9 mouse cellular contexts compared by ENCODE assay signal in the genomic region with DNA sequence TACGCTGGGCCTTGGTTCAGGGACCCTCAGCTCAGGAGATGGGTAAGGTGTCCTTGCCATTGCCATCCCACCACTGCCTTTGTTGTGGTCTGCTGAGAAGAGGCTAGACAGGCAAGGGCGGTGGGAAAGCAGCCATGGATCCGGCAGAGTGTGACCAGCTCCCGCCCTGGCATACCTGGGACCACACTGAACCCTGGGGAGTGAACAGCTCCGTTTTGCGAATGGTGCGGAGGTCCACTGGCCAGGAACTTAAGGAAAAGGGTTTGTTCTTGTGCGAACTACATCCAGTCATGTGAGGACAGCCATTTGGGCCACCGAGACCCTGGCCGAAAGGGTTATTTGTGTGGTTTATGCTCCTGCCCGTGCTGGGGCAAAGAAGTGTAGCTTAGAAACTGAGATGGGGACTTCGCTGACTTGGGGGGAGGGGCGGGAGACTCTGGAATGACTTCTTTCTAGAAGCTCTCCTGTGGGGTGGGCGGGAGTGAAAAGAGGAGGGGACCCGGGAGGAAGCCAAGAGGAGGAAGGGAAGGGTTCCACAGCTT.
A peak's percentile ranks its signal among the peaks of the same experiment; 100 is the strongest.
DNase-seq lines count a peak whose midpoint lies in the region; ATAC-seq lines count a peak whose summit lies in the region.
"Had no signal": no experiment of that assay in that cellular context is flagged by ENCODE, and none has a peak within 500 bp of the region (broad histone marks: within the 10 kb centered on the region; RNA-seq: fewer than 3 reads in every experiment).

No protein-coding gene starts in this region.

- no peaks in the 10 kb centered on the region for H3K9me3 ChIP-seq in heart, embryonic 15.5 days (replicated peaks)
- no peaks in the 10 kb centered on the region for H3K9me3 ChIP-seq in hindbrain, embryonic 11.5 days (ENCODE audit: control insufficient read depth, low read length)
- no peaks in the 10 kb centered on the region for H3K9me3 ChIP-seq in midbrain, embryonic 14.5 days (ENCODE audit: control insufficient read depth, low read length)

- H3K27ac ChIP-seq in heart, embryonic 15.5 days = no peak overlapping the region
- H3K27ac ChIP-seq in hindbrain, embryonic 11.5 days (ENCODE audit: low read depth, low read length) = peak overlapping the region; percentile 76
- peak overlapping the region; percentile 92 for H3K27ac ChIP-seq in midbrain, embryonic 14.5 days (replicated peaks; ENCODE audit: low read depth, low read length)

- peak overlapping the region; percentile 40 for H3K4me3 ChIP-seq in heart, embryonic 15.5 days
- peak overlapping the region; percentile 21 for H3K4me3 ChIP-seq in hindbrain, embryonic 11.5 days (ENCODE audit: low read depth, low read length)
- peak overlapping the region; percentile 86 for H3K4me3 ChIP-seq in midbrain, embryonic 14.5 days (replicated peaks; ENCODE audit: low read depth, low read length)

- peaks cover 14% of the 10 kb centered on the region for H3K4me1 ChIP-seq in heart, embryonic 15.5 days (replicated peaks)
- H3K4me1 ChIP-seq in hindbrain, embryonic 11.5 days (replicated peaks; ENCODE audit: control insufficient read depth, insufficient read depth, low read length) = peaks cover 27% of the 10 kb centered on the region
- peaks cover 73% of the 10 kb centered on the region for H3K4me1 ChIP-seq in midbrain, embryonic 14.5 days (ENCODE audit: control insufficient read depth, insufficient read depth, low read length)

- H3K27me3 ChIP-seq in heart, embryonic 15.5 days = peaks cover 85% of the 10 kb centered on the region
- no peaks in the 10 kb centered on the region; the same call in 1 of the 2 replicates for H3K27me3 ChIP-seq in hindbrain, embryonic 11.5 days (ENCODE audit: control insufficient read depth, insufficient read depth, low read length)
- H3K27me3 ChIP-seq in midbrain, embryonic 14.5 days (ENCODE audit: control insufficient read depth, insufficient read depth, low read length) = no peaks in the 10 kb centered on the region

- no peak overlapping the region for H3K9ac ChIP-seq in heart, embryonic 15.5 days
- peak overlapping the region; percentile 3 for H3K9ac ChIP-seq in hindbrain, embryonic 11.5 days (ENCODE audit: low read depth, low read length)
- H3K9ac ChIP-seq in midbrain, embryonic 14.5 days (replicated peaks; ENCODE audit: low read length) = peak overlapping the region; percentile 98

- no peak for ATAC-seq in heart, embryonic 15.5 days (replicated peaks; ENCODE audit: insufficient number of reproducible peaks, insufficient read depth, low FRiP score, low read depth)
- 0 out of 2 replicates have a peak, but pooled peaks have one; percentile 5 for ATAC-seq in hindbrain, embryonic 11.5 days (ENCODE audit: low FRiP score)
- ATAC-seq in midbrain, embryonic 14.5 days (ENCODE audit: low FRiP score, low TSS enrichment) = no peak

- no peaks in the 10 kb centered on the region for H3K36me3 ChIP-seq in heart, embryonic 15.5 days
- H3K36me3 ChIP-seq in hindbrain, embryonic 11.5 days (ENCODE audit: control insufficient read depth, insufficient read depth, low read length) = no peaks in the 10 kb centered on the region
- H3K36me3 ChIP-seq in midbrain, embryonic 14.5 days (ENCODE audit: control insufficient read depth, insufficient read depth, low read length) = peaks cover 31% of the 10 kb centered on the region

- DNase-seq in heart, adult 8-10 months (ENCODE audit: low spot score) = no peak
- DNase-seq in ZHBTc4 (ENCODE audit: low read depth, low spot score) (peak; percentile 17), adipocyte (ENCODE audit: low spot score) (no peak)
- no peak for DNase-seq in hindbrain, embryonic 11.5 days (ENCODE audit: low spot score)
- no peak for DNase-seq in midbrain, embryonic 14.5 days
- no peak for DNase-seq in ovary, adult 18-20 months (ENCODE audit: low spot score)
- no peak for DNase-seq in natural killer cell, adult 2 months (ENCODE audit: low spot score in 2 of 2)
- DNase-seq: thymus, adult 18-20 months had no signal

- H3K4me2 ChIP-seq in heart, embryonic 15.5 days = peak overlapping the region; percentile 62
- peak overlapping the region; percentile 51 for H3K4me2 ChIP-seq in hindbrain, embryonic 11.5 days (replicated peaks; ENCODE audit: low read depth, low read length)
- peak overlapping the region; percentile 70 for H3K4me2 ChIP-seq in midbrain, embryonic 14.5 days (ENCODE audit: low read length)

- WGBS in heart, embryonic 15.5 days = 7% methylated on average over 15 of the region's 15 CpGs
- 9% methylated on average over 13 of the region's 15 CpGs for WGBS in hindbrain, embryonic 11.5 days
- WGBS in midbrain, embryonic 14.5 days = 6% methylated on average over 15 of the region's 15 CpGs

Comparison
In these comparisons a context has a peak if more than half of its experiments do, and no peak if none do; other contexts are left out.
1. H3K4me3 ChIP-seq: peak in every context shown above with its lines; median percentile 86 in midbrain, embryonic 14.5 days; 40 in heart, embryonic 15.5 days; 21 in hindbrain, embryonic 11.5 days.